ENCODE assay signal across 15 mouse cellular contexts in genomic region chr14:67548750-67549149, GRCm38 (mm10).
A peak's percentile ranks its signal among the peaks of the same experiment; 100 is the strongest.
DNase-seq lines count a peak whose midpoint lies in the region; ATAC-seq and TF ChIP-seq lines count a peak whose summit lies in the region.
"Had no signal": no experiment of that assay in that cellular context is flagged by ENCODE, and none has a peak within 500 bp of the region (broad histone marks: within the 10 kb centered on the region; RNA-seq: fewer than 3 reads in every experiment).

No protein-coding gene starts in this region.

- H3K9me3 ChIP-seq in MEL (replicated peaks; ENCODE audit: insufficient read depth, low read length) = no peaks in the 10 kb centered on the region
- H3K9me3 ChIP-seq: liver, embryonic 15.5 days had no signal

- no peaks in the 10 kb centered on the region for H3K79me2 ChIP-seq in MEL (ENCODE audit: control insufficient read depth, insufficient read depth, low read length, poor library complexity)

- TF ChIP-seq CTCF in kidney, adult 2 months (conservative IDR thresholded peaks at IDR 0.05; ENCODE audit: insufficient read depth, insufficient read length, low read depth, low read length) = 0 out of 2 replicates have a peak, but pooled peaks have one; percentile 23
- TF ChIP-seq CTCF in MEL (IDR thresholded peaks at IDR 0.05 in 2 of 3, conservative IDR thresholded peaks at IDR 0.05 in 1 of 3; ENCODE audit: control insufficient read depth in 1 of 3, insufficient read depth in 1 of 3, low read depth in 2 of 3, low read length in 3 of 3, poor library complexity in 1 of 3, severe bottlenecking in 1 of 3) = peak; percentile 22 to 39 (median 28); a peak in 5 of 6 replicates
- TF ChIP-seq CTCF in small intestine, adult 2 months (IDR thresholded peaks at IDR 0.05; ENCODE audit: extremely low read depth, insufficient read length, insufficient replicate concordance, low read depth, low read length) = peak; percentile 31; the same call in 1 of the 2 replicates

- TF ChIP-seq RAD21 in MEL (IDR thresholded peaks at IDR 0.05; ENCODE audit: low read depth, low read length) = no peak; the same call in 1 of the 2 replicates

- no peaks in the 10 kb centered on the region for H3K27me3 ChIP-seq in kidney, adult 2 months (replicated peaks; ENCODE audit: control insufficient read depth, insufficient read depth, low read length)
- no peaks in the 10 kb centered on the region for H3K27me3 ChIP-seq in MEL (ENCODE audit: control insufficient read depth in 1 of 2, insufficient read depth in 2 of 2, low read length in 2 of 2)
- no peaks in the 10 kb centered on the region for H3K27me3 ChIP-seq in small intestine, adult 2 months (ENCODE audit: control insufficient read depth, insufficient read depth, low read length)
- H3K27me3 ChIP-seq: liver, embryonic 15.5 days; midbrain, embryonic 13.5 days; stomach, embryonic 15.5 days had no signal

- no peak overlapping the region for H3K9ac ChIP-seq in MEL (ENCODE audit: control insufficient read depth, low read depth, low read length, poor library complexity, severe bottlenecking)
- H3K9ac ChIP-seq: forebrain, embryonic 13.5 days; liver, embryonic 15.5 days; midbrain, embryonic 13.5 days; neural tube, embryonic 12.5 days; stomach, embryonic 15.5 days had no signal

- H3K4me3 ChIP-seq in kidney, adult 2 months (ENCODE audit: insufficient read depth, low read depth, low read length) = no peak overlapping the region
- H3K4me3 ChIP-seq in MEL (ENCODE audit: control insufficient read depth in 1 of 2, insufficient read depth in 1 of 2, low read depth in 2 of 2, low read length in 2 of 2) = no peak overlapping the region
- H3K4me3 ChIP-seq in small intestine, adult 2 months (ENCODE audit: low read depth, low read length) = no peak overlapping the region
- H3K4me3 ChIP-seq: embryonic facial prominence, embryonic 10.5 days; forebrain, embryonic 13.5 days; liver, embryonic 15.5 days; midbrain, embryonic 13.5 days; neural tube, embryonic 12.5 days; stomach, embryonic 15.5 days had no signal

- TF ChIP-seq EP300 in MEL (IDR thresholded peaks at IDR 0.05; ENCODE audit: low read depth in 1 of 2, low read length in 2 of 2) = no peak

- 88% methylated on average over 6 of the region's 6 CpGs for WGBS in kidney, adult 2 months
- 87% methylated on average over 6 of the region's 6 CpGs for WGBS in small intestine, adult 2 months

- no peak for ATAC-seq in erythroblast, adult 5-6 weeks (replicated peaks; ENCODE audit: low FRiP score, poor library complexity, severe bottlenecking)
- ATAC-seq: forebrain, embryonic 13.5 days; midbrain, embryonic 13.5 days had no signal

- peak; percentile 7 for DNase-seq in kidney, adult 2 months
- DNase-seq in kidney, adult 11 months = no peak
- peak; percentile 9 for DNase-seq in right cerebral cortex, postnatal 4 days
- DNase-seq in right cerebral cortex, adult 18-20 months = no peak
- peak; percentile 2 for DNase-seq in MEL (ENCODE audit: low read depth, low spot score)
- DNase-seq: adrenal gland, postnatal 25 days; cerebellum, adult 9-10 months had no signal

- no peaks in the 10 kb centered on the region for H3K36me3 ChIP-seq in kidney, adult 2 months (ENCODE audit: control insufficient read depth, insufficient read depth, low read length)
- no peaks in the 10 kb centered on the region for H3K36me3 ChIP-seq in MEL (ENCODE audit: control insufficient read depth in 1 of 2, insufficient read depth in 2 of 2, low read length in 2 of 2)
- H3K36me3 ChIP-seq in small intestine, adult 2 months (ENCODE audit: control insufficient read depth, insufficient read depth, low read length) = no peaks in the 10 kb centered on the region
- H3K36me3 ChIP-seq: embryonic facial prominence, embryonic 10.5 days; liver, embryonic 15.5 days; midbrain, embryonic 13.5 days; neural tube, embryonic 12.5 days; stomach, embryonic 15.5 days had no signal

- no peak for TF ChIP-seq POLR2A in kidney, adult 2 months (IDR thresholded peaks at IDR 0.05; ENCODE audit: low read depth, low read length)
- TF ChIP-seq POLR2A in MEL (IDR thresholded peaks at IDR 0.05; ENCODE audit: control insufficient read depth in 1 of 2, insufficient read depth in 1 of 2, low read depth in 1 of 2, low read length in 2 of 2, poor library complexity in 1 of 2) = no peak
- no peak for TF ChIP-seq POLR2A in small intestine, adult 2 months (IDR thresholded peaks at IDR 0.05; ENCODE audit: low read depth, low read length)

- no peaks in the 10 kb centered on the region for H3K4me1 ChIP-seq in kidney, adult 2 months (ENCODE audit: control insufficient read depth, insufficient read depth, low read length)
- H3K4me1 ChIP-seq in MEL (ENCODE audit: control insufficient read depth in 1 of 2, insufficient read depth in 2 of 2, low read length in 2 of 2) = no peaks in the 10 kb centered on the region
- no peaks in the 10 kb centered on the region for H3K4me1 ChIP-seq in small intestine, adult 2 months (ENCODE audit: control insufficient read depth, insufficient read depth, insufficient read length, low read length)
- H3K4me1 ChIP-seq: liver, embryonic 15.5 days; stomach, embryonic 15.5 days had no signal

- no peak overlapping the region for H3K27ac ChIP-seq in kidney, adult 2 months (ENCODE audit: insufficient read depth, low read depth, low read length)
- H3K27ac ChIP-seq in MEL (ENCODE audit: control insufficient read depth, low read depth, low read length) = no peak overlapping the region
- H3K27ac ChIP-seq in small intestine, adult 2 months (ENCODE audit: insufficient read depth, low read depth, low read length) = no peak overlapping the region
- H3K27ac ChIP-seq: embryonic facial prominence, embryonic 10.5 days; forebrain, embryonic 13.5 days; liver, embryonic 15.5 days; midbrain, embryonic 13.5 days; neural tube, embryonic 12.5 days; stomach, embryonic 15.5 days had no signal

TF ChIP-seq in MEL, 35 proteins besides CTCF, POLR2A, EP300 and RAD21:
- TF ChIP-seq USF2 (IDR thresholded peaks at IDR 0.05; ENCODE audit: borderline replicate concordance in 1 of 2, insufficient read depth in 1 of 2, low read depth in 1 of 2, low read length in 2 of 2) (no peak), SMC3 (IDR thresholded peaks at IDR 0.05; ENCODE audit: low read depth, low read length) (no peak), ZNF384 (IDR thresholded peaks at IDR 0.05; ENCODE audit: low read depth, low read length) (no peak), NELFE (IDR thresholded peaks at IDR 0.05; ENCODE audit: low read depth, low read length) (no peak), MEF2A (IDR thresholded peaks at IDR 0.05; ENCODE audit: extremely low read depth, insufficient replicate concordance, low read depth, low read length, poor library complexity, severe bottlenecking) (no peak), POLR2AphosphoS2 (IDR thresholded peaks at IDR 0.05; ENCODE audit: low read length) (no peak), ZMIZ1 (IDR thresholded peaks at IDR 0.05; ENCODE audit: low read depth, low read length) (no peak), MAFK (IDR thresholded peaks at IDR 0.05; ENCODE audit: borderline replicate concordance, low read depth, low read length) (no peak), KAT2A (conservative IDR thresholded peaks at IDR 0.05; ENCODE audit: low read depth, low read length) (no peak)

Comparison
In these comparisons a context has a peak if more than half of its experiments do, and no peak if none do; other contexts are left out.
1. DNase-seq: peak in kidney, adult 2 months (single experiment), right cerebral cortex, postnatal 4 days (single experiment) and MEL (single experiment); none in kidney, adult 11 months (single experiment) and right cerebral cortex, adult 18-20 months (single experiment).
2. Peak in every context shown above with its lines, with median percentiles within 50 percentile points of each other: CTCF ChIP-seq.